Mouse (Mus musculus) liver, embryonic 14.5 days (tissue): ENCODE measurements at regions not wholly inside any gene's neighbourhood (a gene's known extent, or its start where the extent isn't known, plus 50 kb on each side); places are given as distances from the start of the nearest gene placed in this dataset.

ENCODE experiments used
- CTCF ChIP-seq: IDR thresholded peaks from 2 replicates; pipeline ENCODE4 v1.5.1; 2016; ENCODE audit warnings: antibody characterized with exemption, low read depth, control low read depth
- EP300 ChIP-seq: IDR thresholded peaks from 2 replicates; pipeline ENCODE4 v1.6.1; 2016; ENCODE audit warnings: antibody characterized with exemption, low read depth

DNA sequence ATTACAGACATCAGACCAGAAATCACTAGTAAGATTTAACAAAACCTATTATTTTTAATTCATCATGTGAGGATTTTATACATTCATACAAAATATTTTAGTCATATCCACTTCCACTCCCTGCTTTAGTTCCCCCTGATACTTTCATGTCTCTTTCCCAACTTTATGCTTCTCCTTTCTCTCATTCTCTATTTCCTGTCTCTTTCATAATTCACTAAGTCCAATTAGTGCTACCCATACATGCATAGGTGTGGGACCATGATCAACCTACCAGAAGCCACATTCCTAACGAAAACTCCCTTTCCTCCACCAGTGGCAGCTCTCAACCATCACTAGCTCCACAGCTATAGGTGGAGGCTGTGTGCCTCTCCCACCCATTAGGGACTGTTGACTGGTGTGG, 70.9 kb downstream of the Gm13691 start:
- TF ChIP-seq CTCF (no peak), EP300 (no peak)
